Mouse (Mus musculus) right cerebral cortex, postnatal 25 days (tissue): Measurements from ENCODE around the gene Ttf1.
"Not testable (repeated sequence)": the region's sequence is repeated elsewhere in the genome, so short reads cannot be mapped to it uniquely, and the experiment has no call there.

Experiments
- DNase-seq: peaks from one replicate; pipeline ENCODE4 v3.0.0; 2022

Gene Ttf1

DNA sequence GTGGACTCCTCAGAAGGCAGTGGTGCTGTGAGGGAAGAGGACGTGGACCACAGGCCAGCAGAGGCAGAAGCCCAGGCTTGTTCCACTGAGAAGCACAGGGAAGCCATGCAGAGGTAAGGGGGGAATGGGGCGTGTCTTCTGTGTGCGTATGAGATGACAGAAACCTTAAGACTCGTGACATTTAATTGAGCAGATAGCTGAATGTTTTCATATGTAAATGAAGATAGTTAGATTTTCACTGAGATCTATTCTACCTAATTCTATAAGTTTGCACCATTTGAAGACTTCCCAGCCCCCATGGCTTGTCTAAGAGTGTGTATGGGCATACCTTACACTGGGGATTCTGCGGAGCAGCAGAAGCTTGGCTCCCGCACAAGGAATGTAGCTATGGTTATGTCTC lies 5.7 kb downstream of the Ttf1 start:
- no peak for DNase-seq

DNA sequence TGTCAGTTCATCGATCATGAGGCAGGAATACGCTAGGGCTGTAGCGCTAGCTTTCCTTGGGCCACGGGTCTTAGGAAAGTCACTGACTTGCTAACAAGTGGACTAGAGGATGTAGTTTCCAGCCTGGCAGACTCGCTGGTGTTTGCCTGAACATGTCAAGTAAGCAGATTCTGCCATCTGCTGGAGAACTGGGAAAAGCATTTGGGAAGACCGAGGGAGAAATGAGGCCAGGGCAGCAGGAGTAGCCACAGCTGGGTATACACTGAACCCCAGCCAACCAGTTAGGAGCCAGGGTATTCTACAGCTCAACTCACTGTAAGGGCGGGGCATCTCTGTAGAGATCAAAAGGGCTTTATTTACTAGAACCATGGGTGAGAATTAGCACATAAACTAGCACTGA lies 6.3 kb downstream of the Ttf1 start:
- DNase-seq = no peak

DNA sequence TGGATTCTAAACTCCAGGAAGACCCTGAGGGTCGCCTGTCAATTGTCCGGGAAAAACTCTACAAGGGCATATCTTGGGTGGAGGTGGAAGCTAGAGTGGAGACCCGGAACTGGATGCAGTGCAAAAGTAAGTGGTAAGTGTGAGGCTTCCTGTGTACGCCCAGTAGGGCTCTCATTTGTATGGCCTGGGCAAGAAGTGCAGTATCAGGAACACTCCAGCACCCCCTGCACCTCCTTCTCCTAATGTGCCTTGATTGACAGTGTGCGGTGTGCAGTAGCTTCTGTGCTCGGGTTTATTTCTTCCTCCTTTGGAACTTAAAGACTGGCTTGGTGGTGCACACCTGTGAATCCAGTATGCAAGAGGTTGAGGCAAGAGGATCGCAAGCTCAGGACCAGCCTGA lies 14.6 kb downstream of the Ttf1 start:
- no peak for DNase-seq

DNA sequence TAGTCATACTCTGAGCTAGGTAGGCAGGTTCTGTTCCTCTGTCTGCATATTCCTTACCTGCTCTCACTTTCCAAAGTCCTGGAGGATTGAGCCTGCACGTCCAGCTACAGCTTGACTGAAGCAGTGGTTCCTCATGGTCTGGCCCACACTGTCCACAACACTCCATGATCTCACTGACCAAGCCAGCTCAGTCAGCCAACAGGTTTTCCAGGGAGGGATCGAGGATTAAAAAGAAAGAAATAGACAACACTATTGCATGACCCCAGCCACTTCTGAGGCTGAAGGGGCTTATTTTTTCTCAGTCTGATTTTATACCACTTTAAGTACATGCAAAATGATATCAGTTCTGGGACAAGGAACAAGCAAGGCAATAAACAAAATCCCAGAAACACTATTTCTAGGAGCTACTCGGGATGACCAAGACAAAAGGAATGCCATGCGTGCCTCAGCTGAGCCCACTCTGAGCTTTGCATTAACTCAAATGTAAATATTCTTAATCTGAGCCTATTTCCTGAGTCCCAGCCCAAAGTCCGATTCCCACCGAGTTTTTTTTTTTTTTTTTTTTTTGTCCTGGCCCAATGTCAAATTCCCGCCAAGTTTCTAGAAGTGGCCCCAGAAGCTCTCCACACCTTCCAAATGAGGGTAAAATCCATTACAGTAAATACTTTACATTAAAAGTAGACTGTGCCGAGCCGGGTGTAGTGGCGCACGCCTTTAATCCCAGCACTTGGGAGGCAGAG lies 15.4 kb downstream of the Ttf1 start:
- no peak for DNase-seq

DNA sequence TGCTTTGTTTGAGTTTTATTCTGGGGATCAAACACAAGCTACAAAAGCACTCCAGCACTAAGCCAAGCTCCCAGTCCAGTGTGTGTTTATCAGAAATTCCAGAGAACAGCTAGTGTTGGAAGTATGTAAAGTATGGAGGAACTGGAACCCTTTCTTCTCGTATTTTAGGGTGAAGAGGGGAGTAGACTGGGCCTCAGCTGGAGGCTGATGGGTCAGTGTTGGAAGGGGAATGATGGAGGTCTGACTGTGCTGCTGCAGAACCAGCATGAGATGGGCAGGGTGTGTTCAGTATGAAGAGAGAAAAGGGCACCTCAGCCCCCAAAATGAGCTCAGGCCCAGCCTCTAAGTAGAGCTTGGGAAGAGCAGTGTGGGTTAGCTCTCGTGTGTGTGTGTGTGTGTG lies 16.2 kb downstream of the Ttf1 start:
- DNase-seq = no peak

DNA sequence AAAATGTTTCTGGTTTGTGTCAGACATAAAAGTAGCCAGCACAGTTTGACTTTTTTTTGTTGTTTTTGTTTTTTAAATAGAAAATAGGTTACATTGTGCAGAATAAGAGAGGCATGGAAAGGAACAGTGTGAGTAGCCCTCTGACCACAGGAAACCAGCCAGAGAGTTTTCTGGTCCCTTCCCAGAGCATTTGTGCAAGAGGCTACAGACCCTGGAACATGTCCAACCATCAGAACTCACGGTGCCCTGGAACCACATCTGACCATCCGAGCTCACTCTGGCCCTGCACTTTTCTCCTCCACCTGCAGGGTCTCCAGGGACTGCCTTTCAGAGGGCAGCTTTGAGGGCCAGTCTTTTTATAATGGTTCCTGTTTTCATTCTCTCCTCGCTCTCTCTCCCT lies 21.9 kb downstream of the Ttf1 start:
- no peak for DNase-seq

DNA sequence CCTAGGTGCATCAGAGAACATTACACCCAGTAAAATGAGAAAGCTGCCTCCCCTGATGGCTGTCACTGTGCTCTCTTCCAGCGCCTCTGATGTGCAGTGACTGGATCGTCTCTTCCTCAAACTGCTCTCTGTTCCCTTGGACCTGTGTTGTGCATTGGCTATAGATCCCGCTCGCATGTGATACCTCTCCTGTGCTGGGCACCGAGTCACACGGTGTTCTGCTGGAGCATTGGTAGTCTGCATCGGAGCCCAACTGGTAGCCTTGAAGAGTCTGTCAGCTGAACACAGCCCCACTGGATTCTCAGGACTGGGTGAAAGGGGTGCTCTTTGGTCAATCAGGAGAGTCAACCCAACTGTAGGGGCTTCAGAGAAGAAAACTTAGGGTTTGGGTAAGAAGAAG lies 26.0 kb downstream of the Ttf1 start:
- no peak for DNase-seq

DNA sequence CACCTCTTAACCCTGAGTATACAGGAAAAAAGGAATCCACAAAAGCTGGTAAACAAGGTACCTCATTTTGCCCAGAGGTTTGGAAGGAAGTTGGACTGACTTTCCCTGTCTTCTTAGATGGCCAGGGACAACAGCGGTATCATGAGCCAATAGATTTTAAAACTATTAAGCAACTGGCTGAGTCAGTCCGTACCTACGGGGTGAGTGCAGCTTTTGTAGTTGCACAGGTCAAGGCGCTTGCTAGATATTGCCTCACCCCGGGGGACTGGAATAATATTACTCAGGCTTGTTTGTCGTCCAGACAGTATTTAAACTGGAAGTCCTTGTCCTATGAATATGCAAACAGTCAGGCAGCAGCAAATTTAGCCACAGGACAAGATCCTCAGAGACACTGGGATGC lies 29.2 kb downstream of the Ttf1 start:
- not testable (repeated sequence) for DNase-seq

DNA sequence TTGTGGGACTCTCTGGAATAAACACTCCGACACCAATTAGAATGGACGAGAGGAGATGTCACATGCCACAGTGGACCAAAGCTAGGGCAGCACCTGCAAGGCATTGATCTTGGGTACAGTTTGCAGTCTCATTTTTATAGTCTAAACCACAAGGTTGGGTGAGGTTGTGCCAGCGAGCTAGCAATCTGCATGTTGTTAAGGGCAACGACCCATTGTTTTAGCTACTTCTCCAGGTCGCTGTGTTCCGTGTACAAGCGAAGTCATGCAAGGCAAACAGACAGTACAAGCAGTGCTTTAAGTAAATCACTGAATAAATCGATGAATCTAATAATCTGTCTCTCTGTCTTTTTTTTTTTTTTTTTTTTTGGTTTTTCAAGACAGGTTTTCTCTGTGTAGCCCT lies 35.6 kb downstream of the Ttf1 start:
- no peak for DNase-seq

DNA sequence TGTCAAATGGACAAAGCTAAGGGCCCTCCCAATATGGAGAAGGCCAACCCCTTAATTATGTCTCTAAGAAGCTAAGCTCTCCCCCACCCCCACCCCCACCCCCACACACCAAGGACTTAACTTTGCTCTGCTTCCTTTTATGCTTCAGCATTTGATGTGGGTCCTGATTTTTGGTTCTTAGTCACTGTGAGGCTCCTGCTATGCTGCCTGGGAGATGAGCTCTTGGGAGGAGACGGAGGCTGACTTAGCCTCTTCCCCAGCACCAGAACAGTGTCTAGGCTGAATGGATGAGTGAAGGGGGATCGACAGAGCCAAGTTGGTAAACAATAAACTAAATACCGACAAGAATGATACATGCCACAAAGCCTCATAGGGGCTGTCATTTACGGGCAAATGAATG lies 36.7 kb downstream of the Ttf1 start:
- DNase-seq = no peak

DNA sequence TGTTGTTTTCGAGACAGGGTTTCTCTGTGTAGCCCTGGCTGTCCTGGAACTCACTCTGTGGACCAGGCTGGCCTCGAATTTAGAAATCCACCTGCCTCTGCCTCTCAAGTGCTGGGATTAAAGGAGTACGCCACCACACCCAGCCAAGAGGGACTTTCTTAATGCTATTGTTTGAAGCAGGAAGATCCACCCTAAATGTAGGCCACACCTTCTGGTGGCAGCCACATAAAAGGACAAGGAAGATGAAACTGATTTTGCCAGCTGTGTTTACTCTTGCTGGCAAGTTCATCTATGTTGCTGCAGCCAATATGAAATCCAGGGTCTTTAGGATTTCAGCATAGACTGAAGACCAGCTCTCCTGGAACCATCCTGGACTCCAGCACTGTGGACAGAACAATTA lies 37.4 kb downstream of the Ttf1 start:
- DNase-seq = no peak

DNA sequence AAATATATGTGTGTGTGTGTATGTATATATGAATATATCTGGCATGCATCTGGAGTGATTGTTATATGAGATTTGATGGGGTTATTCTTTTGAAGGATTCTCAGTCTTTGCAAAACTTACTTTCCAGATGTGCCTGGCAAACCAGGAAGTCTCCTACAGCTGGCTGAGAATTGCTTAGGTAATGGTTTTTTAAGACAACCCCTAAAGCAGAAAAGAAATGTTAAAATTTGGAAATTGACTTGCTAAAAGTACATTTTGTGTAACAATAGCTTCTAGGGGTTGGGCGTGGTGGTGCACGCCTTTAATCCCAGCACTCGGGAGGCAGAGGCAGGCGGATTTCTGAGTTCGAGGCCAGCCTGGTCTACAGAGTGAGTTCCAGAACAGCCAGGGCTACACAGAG lies 37.9 kb downstream of the Ttf1 start:
- not testable (repeated sequence) for DNase-seq

DNA sequence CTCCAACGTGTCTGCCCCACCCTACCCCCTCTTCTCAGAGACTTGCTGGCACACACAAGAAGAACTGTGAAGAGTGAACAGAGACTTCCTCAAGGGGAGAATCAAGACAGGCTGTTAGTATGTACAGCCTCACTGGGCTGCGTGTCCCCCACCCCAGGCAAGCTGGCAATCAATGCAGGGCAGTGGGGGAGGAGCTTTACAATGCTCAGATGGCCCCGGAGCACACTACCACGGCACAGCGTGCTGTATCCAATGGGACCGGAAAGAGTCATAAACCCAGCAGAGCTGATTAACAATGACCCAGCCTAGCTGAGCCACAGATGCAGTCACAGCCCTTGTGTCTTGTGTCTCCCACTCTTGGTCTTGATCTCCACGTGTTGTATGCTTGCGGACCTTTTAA lies 38.7 kb downstream of the Ttf1 start:
- no peak for DNase-seq

DNA sequence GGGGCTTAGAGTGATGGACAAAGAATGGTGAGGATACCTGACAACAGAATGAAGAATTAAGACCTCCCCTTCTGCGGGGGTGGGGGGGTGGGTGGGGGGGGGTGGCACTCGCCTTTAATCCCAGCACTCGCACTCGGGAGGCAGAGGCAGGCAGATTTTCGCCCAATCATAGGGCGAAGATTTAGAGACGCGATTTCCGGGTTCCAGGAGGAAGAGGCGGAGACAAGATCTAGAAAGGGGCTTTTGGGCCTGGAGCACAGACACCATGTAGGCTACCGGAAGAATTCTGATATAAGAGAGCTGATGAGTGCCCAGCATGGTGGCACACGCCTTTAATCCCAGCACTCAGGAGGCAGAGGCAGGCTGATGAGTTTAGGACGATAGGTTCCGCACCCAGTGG lies 39.6 kb downstream of the Ttf1 start:
- no peak for DNase-seq

DNA sequence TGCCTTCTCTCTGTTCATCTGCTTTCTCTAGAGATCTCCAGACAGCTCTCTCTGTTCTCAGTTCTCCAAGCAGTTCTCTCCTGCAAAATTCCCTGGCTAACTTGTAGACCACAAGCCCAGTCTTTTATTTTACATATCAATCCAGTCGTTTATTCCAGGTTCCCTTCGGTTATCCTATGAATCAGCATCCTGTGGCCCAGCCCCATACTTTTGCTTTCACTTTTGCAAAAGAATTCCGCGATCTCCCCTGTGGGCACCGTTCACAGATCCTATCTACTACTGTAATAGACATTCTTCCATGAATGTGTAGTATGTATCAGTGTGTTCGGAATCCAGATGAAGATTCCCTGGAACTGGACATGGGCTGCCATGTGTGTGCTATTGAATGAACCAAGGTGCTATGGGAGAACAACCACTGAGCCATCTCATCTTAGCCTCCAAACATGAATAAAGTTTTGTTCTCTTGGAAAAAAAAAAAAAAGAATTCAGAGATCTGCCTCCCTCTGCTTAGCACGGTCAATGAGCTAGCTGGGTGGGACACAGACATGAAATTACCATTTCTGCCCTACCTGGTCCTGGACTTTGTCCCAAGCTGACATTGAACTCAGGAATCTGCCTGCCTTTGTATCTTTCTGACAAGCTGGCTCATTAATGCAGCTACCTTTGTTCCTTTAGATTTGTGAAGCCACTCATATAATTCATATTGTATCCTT lies 40.9 kb downstream of the Ttf1 start:
- DNase-seq = no peak

DNA sequence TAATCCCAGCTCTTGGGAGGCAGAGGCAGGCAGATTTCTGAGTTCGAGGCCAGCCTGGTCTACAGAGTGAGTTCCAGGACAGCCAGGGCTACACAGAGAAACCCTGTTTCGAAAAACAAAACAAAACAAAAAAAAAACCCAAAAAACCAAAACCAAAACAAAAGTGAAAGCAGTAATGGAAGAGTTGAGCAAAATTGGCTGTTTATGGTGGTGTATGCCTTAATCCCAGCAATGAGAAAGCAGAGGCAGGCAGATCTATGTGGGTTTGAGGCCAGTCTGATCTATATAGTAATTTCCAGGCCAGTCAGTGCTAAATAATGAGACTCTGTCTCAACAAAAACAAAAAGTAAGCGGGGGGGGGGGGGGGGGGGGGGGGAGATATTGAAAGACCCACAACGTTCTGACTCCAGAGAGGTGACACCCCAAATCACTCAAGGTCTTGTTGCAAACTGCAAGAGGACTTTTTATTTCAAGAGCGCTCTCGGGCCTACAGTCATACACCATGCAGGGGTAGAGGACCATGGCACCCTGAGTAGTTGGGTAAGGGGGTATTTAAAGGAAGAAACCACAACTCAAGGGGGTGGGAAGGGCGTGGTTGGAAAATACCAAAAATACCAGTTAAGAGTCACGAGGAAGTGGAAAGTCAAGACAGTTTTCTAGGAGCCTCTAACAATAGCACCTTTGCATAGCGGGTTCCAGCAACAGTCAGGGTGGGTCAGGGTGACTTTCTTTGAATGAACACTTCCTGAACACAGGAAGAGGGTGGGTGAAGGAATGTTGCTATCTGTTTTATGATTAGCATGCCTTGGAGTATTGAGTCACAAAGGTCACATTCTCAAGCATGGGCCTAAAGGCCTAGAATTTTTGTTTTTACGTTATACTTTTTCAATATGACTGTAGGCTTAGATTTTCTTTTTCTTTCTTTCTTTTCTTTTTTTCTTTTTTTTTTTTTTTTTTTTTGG lies 42.6 kb downstream of the Ttf1 start:
- not testable (repeated sequence) for DNase-seq

DNA sequence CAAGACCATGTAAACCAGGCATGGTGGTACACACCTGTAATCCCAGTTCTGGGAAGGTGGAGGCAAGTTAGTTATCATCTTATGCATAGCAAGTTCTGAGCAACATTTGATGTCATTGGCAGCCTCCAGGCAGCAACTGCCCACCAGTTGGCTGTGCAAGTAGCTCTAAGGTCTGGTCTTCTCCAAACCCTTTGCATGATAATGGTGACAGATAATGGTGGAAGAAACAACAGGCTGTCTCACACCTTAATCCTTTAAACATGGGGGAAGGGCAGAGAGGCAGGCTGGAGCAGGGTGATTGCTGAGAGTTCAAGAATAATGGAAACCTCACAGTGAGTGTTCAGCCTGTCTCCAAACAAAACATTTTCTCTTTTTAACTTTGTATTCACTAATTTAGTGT lies 60.9 kb downstream of the Ttf1 start:
- no peak for DNase-seq

DNA sequence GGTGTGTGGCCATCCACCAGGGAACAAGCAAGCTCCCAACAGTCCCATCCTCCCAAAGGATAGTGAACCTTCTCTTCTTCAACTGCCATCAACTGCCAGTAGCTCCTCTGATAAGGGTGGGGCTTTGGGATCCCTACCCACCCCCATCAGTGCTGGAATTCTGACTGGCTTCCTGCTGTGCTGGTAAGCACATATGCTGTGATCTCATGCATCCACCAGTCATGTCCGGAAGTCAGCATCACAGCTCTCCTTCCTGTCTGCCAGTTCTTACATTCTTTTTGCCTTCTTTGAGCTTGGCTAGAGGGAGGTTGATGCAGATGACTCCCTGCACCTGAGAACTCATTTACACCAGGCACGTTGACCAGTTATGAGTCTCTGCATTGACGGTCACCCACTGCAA lies 62.4 kb downstream of the Ttf1 start:
- DNase-seq = no peak

DNA sequence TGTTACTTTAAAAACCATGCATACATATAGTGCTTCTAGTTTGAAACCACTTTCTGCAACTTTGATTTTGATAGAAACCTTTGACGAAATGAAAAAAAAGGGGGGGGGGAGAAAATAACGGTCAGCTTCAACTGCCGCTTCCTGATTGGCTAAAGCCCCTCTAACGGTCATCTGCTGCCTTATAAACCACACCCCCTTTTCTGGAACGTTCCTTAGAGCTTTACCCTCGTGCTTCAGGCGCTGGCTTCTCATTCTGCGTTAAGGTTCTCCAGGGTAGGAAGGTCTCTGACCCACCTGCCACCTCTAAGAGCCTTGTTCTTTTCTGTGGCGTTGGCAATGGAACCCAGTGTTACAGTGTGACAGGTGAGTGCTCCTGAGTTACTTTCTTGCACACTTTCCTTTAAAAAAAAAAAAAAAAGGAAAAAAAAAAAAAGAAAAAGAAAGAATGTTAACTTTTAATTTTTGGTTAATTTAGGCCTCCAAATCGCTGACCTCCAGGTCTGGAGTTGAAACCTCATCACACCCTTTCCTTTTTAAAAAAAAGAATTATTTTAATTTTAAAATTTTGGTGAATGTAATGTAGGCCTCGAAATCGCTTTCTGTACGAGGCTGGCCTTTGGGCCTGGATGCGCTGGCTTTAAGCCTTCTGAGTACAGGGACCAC lies 64.0 kb downstream of the Ttf1 start, which contains the start of gene Setx:
TSS of gene Setx (plus strand) at position 275 of the 663 bp plus-strand sequence.
- DNase-seq = no peak

DNA sequence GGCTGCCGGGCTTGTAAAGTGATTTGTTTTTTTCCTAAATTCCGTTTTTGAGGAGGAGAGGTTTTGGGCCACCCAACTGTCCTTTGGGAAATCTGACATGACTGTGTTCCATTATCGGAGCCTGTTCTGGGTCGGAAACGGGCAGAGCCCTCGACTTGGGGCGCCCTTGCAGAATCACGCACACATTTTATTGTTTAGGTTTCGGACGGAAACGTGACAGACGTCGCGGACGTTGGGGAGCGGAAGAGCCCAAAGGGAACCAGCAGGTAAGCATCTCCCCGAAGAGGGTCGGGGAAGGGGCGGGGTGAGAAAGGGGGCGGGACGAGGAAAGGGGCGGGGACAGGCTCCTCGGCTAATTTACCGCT lies 64.5 kb downstream of the Ttf1 start:
- DNase-seq = no peak

DNA sequence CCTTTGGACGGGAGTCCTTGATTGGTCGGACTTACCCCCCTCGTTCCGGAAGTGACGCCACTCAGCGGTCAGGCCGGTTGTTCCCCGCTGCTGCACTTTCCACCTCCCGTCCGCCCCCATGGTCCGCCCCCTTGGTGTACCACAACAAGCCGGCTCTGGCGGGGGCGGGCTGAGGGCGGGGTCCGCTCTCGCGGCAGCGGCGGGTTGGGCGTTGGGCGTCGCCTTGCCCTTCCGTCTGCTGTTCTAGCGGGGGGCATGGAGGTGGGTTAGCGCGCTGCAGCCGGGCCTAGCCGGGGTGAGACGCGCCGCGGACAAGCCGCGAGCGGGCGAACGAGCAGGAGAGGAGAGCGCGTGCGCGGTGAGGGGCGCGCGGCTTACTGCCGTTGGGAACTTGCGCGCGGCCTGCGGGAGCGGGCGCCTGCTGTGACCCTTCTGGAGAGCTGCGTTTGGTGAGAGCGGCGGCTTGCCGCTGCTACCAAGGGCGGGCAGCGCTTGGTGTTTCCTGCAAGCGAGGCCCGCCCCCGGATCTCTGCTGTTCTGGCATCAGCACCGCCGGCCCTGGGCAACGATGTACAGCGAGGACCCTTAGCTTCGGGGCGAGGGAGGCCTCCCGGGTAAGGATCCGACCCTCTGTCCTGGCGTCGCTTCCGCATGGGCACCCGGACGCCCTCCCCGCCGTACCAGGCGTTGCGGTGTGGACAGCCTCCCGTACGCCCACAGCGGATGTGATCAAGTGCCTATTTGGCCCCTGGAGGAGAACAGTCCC lies 65.1 kb downstream of the Ttf1 start:
- peak; percentile 96 for DNase-seq
